Mouse (Mus musculus) MEL (cell line): ENCODE data around the gene Notum. TPM values are rescaled to one million over a fixed set of nuclear protein-coding genes. Genes with fewer than 3 reads are reported as not detected.

Source experiments
- DNase-seq: peaks from one replicate; pipeline ENCODE4 v3.0.0; 2011; ENCODE audit warnings: low read depth, low spot score
- H3K27ac ChIP-seq: 2 replicates; pipeline ENCODE4 v1.5.1; 2012; ENCODE audit warnings: low read depth, mild to moderate bottlenecking, control low read depth, low read length, moderate library complexity; ENCODE audit not compliant: control insufficient read depth
- H3K27me3 ChIP-seq, 2 experiments: fragments of 150-350 bp in 1 of 2; sonication (generic) in 1 of 2; 2 replicates each; pipeline ENCODE4 v1.6.1; 2012; ENCODE audit warnings: low read length in 2 of 2, mild to moderate bottlenecking in 2 of 2, improper control_type of control experiment in 1 of 2, moderate library complexity in 1 of 2; ENCODE audit not compliant: insufficient read depth in 2 of 2, control insufficient read depth in 1 of 2
- H3K36me3 ChIP-seq, 2 experiments: 2 replicates each; pipeline ENCODE4 v1.6.1; 2012 to 2014; ENCODE audit warnings: low read length in 2 of 2, improper control_type of control experiment in 1 of 2, inconsistent platforms in 1 of 2, mild to moderate bottlenecking in 1 of 2; ENCODE audit not compliant: insufficient read depth in 2 of 2, control insufficient read depth in 1 of 2
- H3K4me1 ChIP-seq, 2 experiments: fragments of 150-350 bp in 1 of 2; sonication (generic) in 1 of 2; 2 replicates each; pipeline ENCODE4 v1.6.1; 2012; ENCODE audit warnings: low read length in 2 of 2, improper control_type of control experiment in 1 of 2, mild to moderate bottlenecking in 1 of 2; ENCODE audit not compliant: insufficient read depth in 2 of 2, control insufficient read depth in 1 of 2
- H3K4me3 ChIP-seq, 2 experiments: fragments of 150-350 bp in 1 of 2; sonication (generic) in 1 of 2; 2 replicates each; pipeline ENCODE4 v1.5.1; 2012; ENCODE audit warnings: low read depth in 2 of 2, low read length in 2 of 2, mild to moderate bottlenecking in 2 of 2, moderate library complexity in 2 of 2, control low read depth in 1 of 2, improper control_type of control experiment in 1 of 2; ENCODE audit not compliant: control insufficient read depth in 1 of 2, insufficient read depth in 1 of 2
- H3K79me2 ChIP-seq: 2 replicates; pipeline ENCODE4 v1.6.1; 2012; ENCODE audit warnings: mild to moderate bottlenecking, low read length, moderate library complexity; ENCODE audit not compliant: control insufficient read depth, poor library complexity, insufficient read depth
- H3K9ac ChIP-seq: 2 replicates; pipeline ENCODE4 v1.6.1; 2012; ENCODE audit warnings: low read depth, mild to moderate bottlenecking, control low read depth, low read length, moderate library complexity; ENCODE audit not compliant: control insufficient read depth, poor library complexity, severe bottlenecking
- H3K9me3 ChIP-seq: fragments of 150-350 bp; sonication (generic); replicated peaks from 2 replicates; pipeline ENCODE4 v1.6.1; 2012; ENCODE audit warnings: mild to moderate bottlenecking, low read length, improper control_type of control experiment, moderate library complexity; ENCODE audit not compliant: insufficient read depth
- BHLHE40 ChIP-seq: IDR thresholded peaks from 2 replicates; pipeline ENCODE4 v1.6.1; 2012; ENCODE audit warnings: low read depth, mild to moderate bottlenecking, inconsistent platforms, low read length, improper control_type of control experiment, borderline replicate concordance
- CHD1 ChIP-seq: IDR thresholded peaks from 2 replicates; pipeline ENCODE4 v1.6.1; 2012; ENCODE audit warnings: low read depth, mild to moderate bottlenecking, inconsistent platforms, low read length, improper control_type of control experiment
- CHD2 ChIP-seq: IDR thresholded peaks from 2 replicates; pipeline ENCODE4 v1.6.1; 2011; ENCODE audit warnings: low read length, improper control_type of control experiment
- ELF1 ChIP-seq: IDR thresholded peaks from 2 replicates; pipeline ENCODE4 v1.6.1; 2014; ENCODE audit warnings: low read depth, mild to moderate bottlenecking, inconsistent platforms, low read length, improper control_type of control experiment, moderate library complexity
- EP300 ChIP-seq, 2 experiments: IDR thresholded peaks; 2 replicates each; pipeline ENCODE4 v1.6.1; 2011; ENCODE audit warnings: improper control_type of control experiment in 2 of 2, low read length in 2 of 2, low read depth in 1 of 2, mild to moderate bottlenecking in 1 of 2
- ETS1 ChIP-seq: IDR thresholded peaks from 2 replicates; pipeline ENCODE4 v1.6.1; 2012; ENCODE audit warnings: low read depth, mild to moderate bottlenecking, inconsistent platforms, low read length, improper control_type of control experiment, moderate library complexity
- GABPA ChIP-seq: IDR thresholded peaks from 2 replicates; pipeline ENCODE4 v1.6.1; 2012; ENCODE audit warnings: low read depth, mild to moderate bottlenecking, inconsistent platforms, low read length, improper control_type of control experiment, moderate library complexity
- GATA1 ChIP-seq: IDR thresholded peaks from 2 replicates; pipeline ENCODE4 v1.6.1; 2011; ENCODE audit warnings: low read depth, low read length, improper control_type of control experiment
- HCFC1 ChIP-seq: IDR thresholded peaks from 2 replicates; pipeline ENCODE4 v1.6.1; 2012; ENCODE audit warnings: low read depth, mild to moderate bottlenecking, inconsistent platforms, low read length, improper control_type of control experiment, moderate library complexity
- JUND ChIP-seq: IDR thresholded peaks from 2 replicates; pipeline ENCODE4 v1.6.1; 2011; ENCODE audit warnings: low read depth, mild to moderate bottlenecking, improper control_type of control experiment, low read length
- MAFK ChIP-seq: IDR thresholded peaks from 2 replicates; pipeline ENCODE4 v1.6.1; 2011; ENCODE audit warnings: low read depth, mild to moderate bottlenecking, low read length, improper control_type of control experiment, borderline replicate concordance
- MAX ChIP-seq: IDR thresholded peaks from 2 replicates; pipeline ENCODE4 v1.6.1; 2011; ENCODE audit warnings: low read length, improper control_type of control experiment
- MAZ ChIP-seq: IDR thresholded peaks from 2 replicates; pipeline ENCODE4 v1.6.1; 2012; ENCODE audit warnings: low read depth, mild to moderate bottlenecking, inconsistent platforms, low read length, improper control_type of control experiment
- MXI1 ChIP-seq: IDR thresholded peaks from 2 replicates; pipeline ENCODE4 v1.6.1; 2011; ENCODE audit warnings: mild to moderate bottlenecking, low read depth, low read length, improper control_type of control experiment
- MYB ChIP-seq: IDR thresholded peaks from 2 replicates; pipeline ENCODE4 v1.6.1; 2011; ENCODE audit warnings: mild to moderate bottlenecking, low read depth, low read length, improper control_type of control experiment
- MYC ChIP-seq: IDR thresholded peaks from 2 replicates; pipeline ENCODE4 v1.6.1; 2011; ENCODE audit warnings: low read depth, mild to moderate bottlenecking, low read length, improper control_type of control experiment, moderate library complexity
- NELFE ChIP-seq: IDR thresholded peaks from 2 replicates; pipeline ENCODE4 v1.6.1; 2011; ENCODE audit warnings: low read depth, low read length, improper control_type of control experiment
- POLR2A ChIP-seq, 2 experiments: IDR thresholded peaks; 2 replicates each; pipeline ENCODE4 v1.6.1; 2011 to 2012; ENCODE audit warnings: low read length in 2 of 2, mild to moderate bottlenecking in 2 of 2, control low read depth in 1 of 2, improper control_type of control experiment in 1 of 2, low read depth in 1 of 2, moderate library complexity in 1 of 2; ENCODE audit not compliant: control insufficient read depth in 1 of 2, insufficient read depth in 1 of 2, poor library complexity in 1 of 2
- RCOR1 ChIP-seq: IDR thresholded peaks from 2 replicates; pipeline ENCODE4 v1.6.1; 2012; ENCODE audit warnings: low read depth, mild to moderate bottlenecking, inconsistent platforms, low read length, improper control_type of control experiment
- SIN3A ChIP-seq: IDR thresholded peaks from 2 replicates; pipeline ENCODE4 v1.6.1; 2012; ENCODE audit warnings: low read length, improper control_type of control experiment, inconsistent platforms
- TAL1 ChIP-seq: IDR thresholded peaks from 2 replicates; pipeline ENCODE4 v1.6.1; 2012; ENCODE audit warnings: mild to moderate bottlenecking, inconsistent platforms, low read length, moderate library complexity, mixed read lengths
- USF1 ChIP-seq: IDR thresholded peaks from 2 replicates; pipeline ENCODE4 v1.6.1; 2014; ENCODE audit warnings: low read depth, mild to moderate bottlenecking, inconsistent platforms, low read length, improper control_type of control experiment, moderate library complexity
- USF2 ChIP-seq, 2 experiments: IDR thresholded peaks; 2 replicates each; pipeline ENCODE4 v1.6.1; 2011 to 2012; ENCODE audit warnings: improper control_type of control experiment in 2 of 2, low read length in 2 of 2, borderline replicate concordance in 1 of 2, inconsistent platforms in 1 of 2, low read depth in 1 of 2, mild to moderate bottlenecking in 1 of 2; ENCODE audit not compliant: insufficient read depth in 1 of 2
- ZMIZ1 ChIP-seq: IDR thresholded peaks from 2 replicates; pipeline ENCODE4 v1.6.1; 2012; ENCODE audit warnings: low read depth, mild to moderate bottlenecking, inconsistent platforms, low read length, improper control_type of control experiment, moderate library complexity
- polyA plus RNA-seq, 2 experiments: library from polyadenylated mRNA; stranded (reverse) in 1 of 2; unstranded in 1 of 2; fragments of >175 nt in 1 of 2; fragments of >200 nt in 1 of 2; gene quantifications; 2 replicates each; pipeline versions ENCODE4 v1.2.1 to v1.2.4; 2012; ENCODE audit warnings: low replicate concordance in 2 of 2, low read depth in 1 of 2; ENCODE audit not compliant: insufficient read length in 2 of 2, insufficient read depth in 1 of 2, missing spikeins in 1 of 2
- total RNA-seq: library from RNA; depleted of rRNA; stranded (reverse); fragments of 300-350 nt; gene quantifications from 2 replicates; pipeline ENCODE4 v1.2.3, GENCODE M21; 2012

The Notum gene
- total and polyA plus RNA-seq, 3 experiments: not detected

DNA sequence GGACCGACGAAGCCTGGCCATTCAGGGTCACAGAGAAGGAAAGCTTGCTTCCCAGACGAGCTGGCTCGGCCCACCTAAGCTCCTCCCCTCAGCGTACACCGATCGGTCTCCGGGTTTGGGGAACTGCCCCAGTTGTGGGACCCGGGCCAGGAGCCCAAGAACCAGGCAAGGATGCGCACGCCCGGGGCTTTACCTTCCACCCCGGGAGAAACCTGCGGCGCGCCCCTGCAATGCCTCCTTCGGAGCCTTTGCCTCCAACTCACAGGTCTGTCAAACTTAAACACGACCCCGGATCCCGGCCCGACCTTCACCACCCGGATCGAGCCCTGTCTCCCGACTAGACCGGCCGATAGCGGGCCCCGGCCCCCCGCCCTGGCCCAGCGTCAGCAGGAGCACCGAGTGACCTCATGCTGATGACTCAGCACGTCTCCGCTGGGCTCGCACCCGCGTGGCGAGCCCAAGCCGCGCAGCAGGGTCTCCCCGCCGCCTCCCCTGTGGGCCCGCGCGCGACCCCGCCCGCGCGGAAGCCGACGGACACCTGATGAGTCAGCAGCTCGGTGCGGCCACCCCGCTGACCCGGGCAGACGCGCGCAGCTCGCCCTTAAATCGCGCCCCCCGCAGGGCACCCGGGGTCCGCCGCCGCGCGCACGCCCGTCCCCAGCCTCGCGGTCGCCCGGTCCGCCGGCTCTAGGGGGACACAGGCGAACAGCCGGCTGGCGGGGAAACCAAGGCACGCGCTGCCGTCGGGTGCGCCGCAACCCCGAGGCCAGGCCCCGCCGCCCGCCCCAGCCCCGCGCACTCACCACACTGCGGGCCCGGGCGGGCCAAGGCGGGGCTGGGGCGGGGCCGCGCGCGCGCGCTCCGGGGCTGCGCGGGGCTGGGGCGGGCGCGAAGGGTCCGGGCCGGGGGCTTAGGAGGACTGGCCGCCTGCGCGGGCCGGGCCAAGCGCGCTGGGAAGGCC, 28.1 kb downstream of the Notum start (continued):
- 0 out of 2 replicates have a peak, but pooled peaks have one; percentile 62 for TF ChIP-seq MYC
- TF ChIP-seq ELF1: no peak
- no peak for TF ChIP-seq MYB
- peak; percentile 63 for TF ChIP-seq HCFC1
- peak; percentile 93 for TF ChIP-seq MAFK
- peak; percentile 77 for TF ChIP-seq MAX
- TF ChIP-seq USF2 (IDR thresholded peaks at IDR 0.05; ENCODE audit: borderline replicate concordance in 1 of 2, insufficient read depth in 1 of 2, low read depth in 1 of 2, low read length in 2 of 2): no peak
- TF ChIP-seq MAZ: peak; percentile 84; the same call in 1 of the 2 replicates
- TF ChIP-seq NELFE: peak; percentile 59
- TF ChIP-seq RCOR1: no peak
- TF ChIP-seq ZMIZ1: peak; percentile 47
- TF ChIP-seq JUND: no peak
- no peak for TF ChIP-seq CHD2
- peak; percentile 84; the same call in 1 of the 2 replicates for TF ChIP-seq MXI1
- peak in 1 of 2 experiments; percentile 80; a peak in 2 of 4 replicates for TF ChIP-seq POLR2A (IDR thresholded peaks at IDR 0.05; ENCODE audit: control insufficient read depth in 1 of 2, insufficient read depth in 1 of 2, low read depth in 1 of 2, low read length in 2 of 2, poor library complexity in 1 of 2)

DNA sequence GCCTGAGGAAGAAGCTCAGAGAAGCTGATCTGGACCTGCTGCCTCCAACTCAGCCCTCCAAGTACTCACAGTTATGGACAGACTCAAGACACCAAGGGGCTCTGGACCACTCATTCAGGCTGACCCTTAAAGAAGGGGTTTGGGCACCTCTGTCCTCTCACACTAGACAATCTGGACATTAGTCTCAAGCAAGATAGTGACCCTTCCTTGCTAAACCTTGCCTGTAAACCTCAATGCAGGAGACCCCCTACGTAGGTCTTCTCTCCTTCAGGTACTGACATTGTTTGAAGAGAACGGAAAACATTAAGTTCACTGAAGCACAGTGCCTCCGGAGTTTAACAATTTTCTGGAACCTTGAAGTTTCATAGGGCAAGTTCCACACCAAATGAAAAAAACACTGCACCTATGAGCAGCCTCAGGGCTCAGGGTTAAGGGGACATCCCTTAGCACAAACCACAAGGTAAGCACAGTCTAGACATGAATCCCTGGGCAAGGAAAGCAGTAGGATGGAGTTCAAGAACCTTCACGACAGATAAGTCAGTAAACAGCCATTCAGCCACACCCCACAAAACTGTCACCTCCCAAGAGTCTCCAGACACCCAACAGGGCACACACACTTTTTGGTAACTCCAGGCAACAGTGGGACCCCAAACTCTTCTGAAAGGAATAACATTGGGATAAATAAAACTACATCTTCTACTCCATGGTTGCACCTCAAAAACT, 29.1 kb downstream of the Notum start:
- H3K4me1 ChIP-seq: peaks cover 26 to 48% of the 10 kb centered on the region in 2 experiments
- H3K9ac ChIP-seq: peak overlapping the region; percentile 98
- H3K9me3 ChIP-seq: no peaks in the 10 kb centered on the region
- peaks cover 3 to 39% of the 10 kb centered on the region in 2 experiments; a peak in 3 of 4 replicates for H3K36me3 ChIP-seq
- peak; percentile 63 for DNase-seq
- H3K79me2 ChIP-seq: peaks cover 57% of the 10 kb centered on the region
- no peaks in the 10 kb centered on the region for H3K27me3 ChIP-seq
- peak overlapping the region; percentile 78 for H3K27ac ChIP-seq
- no peak for TF ChIP-seq EP300 (IDR thresholded peaks at IDR 0.05; ENCODE audit: low read depth in 1 of 2, low read length in 2 of 2)
- TF ChIP-seq MXI1: no peak
- TF ChIP-seq USF1: no peak
- TF ChIP-seq GABPA: no peak
- TF ChIP-seq MAX: no peak
- no peak for TF ChIP-seq CHD1
- TF ChIP-seq ETS1: no peak
- TF ChIP-seq SIN3A: no peak; the same call in 1 of the 2 replicates
- TF ChIP-seq NELFE: no peak
- no peak for TF ChIP-seq BHLHE40
- TF ChIP-seq TAL1: no peak
- no peak for TF ChIP-seq MAFK
- TF ChIP-seq GATA1: no peak
- peak overlapping the region; percentile 79 to 87 for H3K4me3 ChIP-seq
